Mouse (Mus musculus): ENCODE data around the gene Irak1. TPM values are rescaled to one million over a fixed set of nuclear protein-coding genes. Genes with fewer than 3 reads are reported as not detected.
A peak's percentile ranks its signal among the peaks of the same experiment; 100 is the strongest.

Gene Irak1
- polyA plus RNA-seq, 1 experiment = 159 TPM

DNA sequence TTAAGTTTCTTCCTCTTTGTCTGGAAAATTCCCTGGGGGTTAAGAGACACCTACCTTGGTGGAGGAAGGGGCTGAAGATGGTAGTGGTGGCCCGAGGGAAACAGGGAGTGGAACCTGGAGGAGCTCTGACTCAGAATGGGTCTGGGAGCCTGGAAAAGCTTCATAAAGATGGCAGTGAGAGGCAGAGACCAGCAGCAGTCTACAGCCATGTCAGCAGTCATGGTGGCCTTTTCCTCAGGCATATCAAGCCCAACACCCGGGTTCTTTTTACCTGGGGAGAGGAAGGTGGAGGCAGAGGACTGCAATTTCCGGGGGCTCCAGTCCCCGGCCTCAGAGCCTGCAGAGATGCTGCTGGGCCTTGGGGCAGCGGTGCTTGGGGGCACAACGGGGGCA, 927 bp downstream of the Irak1 start:
- peaks cover 8% of the 10 kb centered on the region; the same call in 1 of the 2 replicates for H3K4me1 ChIP-seq (ENCODE audit: control insufficient read depth, insufficient read depth, insufficient read length)
- DNase-seq (ENCODE audit: low read depth in 1 of 2, low spot score in 2 of 2) = no peak
- H3K27ac ChIP-seq (ENCODE audit: insufficient read depth, low read length) = no peak overlapping the region
- H3K27me3 ChIP-seq (ENCODE audit: control insufficient read depth, insufficient read depth, low read length) = no peaks in the 10 kb centered on the region
- 27% methylated on average over 4 of the region's 6 CpGs for WGBS
- H3K36me3 ChIP-seq (ENCODE audit: control insufficient read depth, insufficient read depth, low read length) = peaks cover 12% of the 10 kb centered on the region
- H3K4me3 ChIP-seq (ENCODE audit: extremely low read depth, insufficient read depth, insufficient read length) = peak overlapping the region; percentile 62
- no peak for TF ChIP-seq POLR2A (IDR thresholded peaks at IDR 0.05; ENCODE audit: low read depth, low read length)
- no peak for TF ChIP-seq CTCF (IDR thresholded peaks at IDR 0.05; ENCODE audit: extremely low read depth, insufficient read depth, insufficient read length, insufficient replicate concordance)

DNA sequence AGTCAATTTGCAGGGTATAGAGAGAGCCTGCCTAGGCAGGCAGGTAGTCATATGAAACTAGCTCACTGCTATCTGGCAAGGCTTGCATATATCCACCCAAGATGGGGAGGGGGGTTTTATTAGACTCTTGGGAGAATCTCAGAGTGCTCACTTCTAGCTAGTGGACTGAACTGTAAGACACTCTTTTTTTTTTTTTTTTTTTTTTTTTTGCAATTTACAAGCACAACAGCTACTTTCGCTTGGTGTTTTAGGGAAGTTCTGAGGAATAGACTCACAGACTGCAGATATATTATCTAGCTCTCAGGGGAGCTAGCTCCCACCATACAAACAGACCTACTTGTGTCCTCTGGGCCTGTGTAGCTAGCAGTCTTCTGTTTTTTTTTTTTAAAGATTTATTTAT, 9.1 kb downstream of the Irak1 start:
- TF ChIP-seq CTCF (IDR thresholded peaks at IDR 0.05; ENCODE audit: extremely low read depth, insufficient read depth, insufficient read length, insufficient replicate concordance) = no peak
- no peak overlapping the region for H3K27ac ChIP-seq (ENCODE audit: insufficient read depth, low read length)
- H3K36me3 ChIP-seq (ENCODE audit: control insufficient read depth, insufficient read depth, low read length) = peaks cover 11% of the 10 kb centered on the region
- no peak for DNase-seq (ENCODE audit: low read depth in 1 of 2, low spot score in 2 of 2)
- H3K4me1 ChIP-seq (ENCODE audit: control insufficient read depth, insufficient read depth, insufficient read length) = no peaks in the 10 kb centered on the region
- H3K4me3 ChIP-seq (ENCODE audit: extremely low read depth, insufficient read depth, insufficient read length) = no peak overlapping the region
- 68% methylated on average over 1 of the region's 1 CpGs for WGBS
- no peaks in the 10 kb centered on the region for H3K27me3 ChIP-seq (ENCODE audit: control insufficient read depth, insufficient read depth, low read length)

DNA sequence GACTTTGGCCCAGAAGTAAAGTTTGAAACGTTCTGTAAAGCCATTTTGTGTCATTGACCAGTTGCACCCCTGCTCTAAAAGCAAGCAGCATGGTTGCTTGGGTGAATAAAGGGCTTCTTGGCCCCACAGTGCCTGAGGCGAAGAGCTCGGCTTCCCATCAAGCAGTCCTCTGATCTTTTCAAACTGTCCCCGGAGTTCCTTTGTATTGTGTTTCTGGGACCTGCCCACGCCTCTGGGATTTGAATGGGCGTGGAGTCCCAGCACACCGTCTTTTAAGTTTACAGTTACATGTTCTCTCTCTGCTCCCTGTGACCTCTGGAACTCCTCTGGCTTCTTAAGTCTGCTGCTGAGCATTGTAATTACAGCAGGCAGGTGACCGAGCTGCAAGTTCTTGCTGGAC, 15.7 kb downstream of the Irak1 start:
- WGBS = 79% methylated on average over 8 of the region's 8 CpGs
- Histone ChIP-seq H3K4me3 (ENCODE audit: extremely low read depth, insufficient read depth, insufficient read length) (no peak overlapping the region), H3K36me3 (ENCODE audit: control insufficient read depth, insufficient read depth, low read length) (no peaks in the 10 kb centered on the region), H3K4me1 (ENCODE audit: control insufficient read depth, insufficient read depth, insufficient read length) (no peaks in the 10 kb centered on the region), H3K27me3 (ENCODE audit: control insufficient read depth, insufficient read depth, low read length) (no peaks in the 10 kb centered on the region), H3K27ac (ENCODE audit: insufficient read depth, low read length) (no peak overlapping the region)
- no peak for DNase-seq (ENCODE audit: low read depth in 1 of 2, low spot score in 2 of 2)
- no peak for TF ChIP-seq CTCF (IDR thresholded peaks at IDR 0.05; ENCODE audit: extremely low read depth, insufficient read depth, insufficient read length, insufficient replicate concordance)
- TF ChIP-seq POLR2A (IDR thresholded peaks at IDR 0.05; ENCODE audit: low read depth, low read length) = no peak

DNA sequence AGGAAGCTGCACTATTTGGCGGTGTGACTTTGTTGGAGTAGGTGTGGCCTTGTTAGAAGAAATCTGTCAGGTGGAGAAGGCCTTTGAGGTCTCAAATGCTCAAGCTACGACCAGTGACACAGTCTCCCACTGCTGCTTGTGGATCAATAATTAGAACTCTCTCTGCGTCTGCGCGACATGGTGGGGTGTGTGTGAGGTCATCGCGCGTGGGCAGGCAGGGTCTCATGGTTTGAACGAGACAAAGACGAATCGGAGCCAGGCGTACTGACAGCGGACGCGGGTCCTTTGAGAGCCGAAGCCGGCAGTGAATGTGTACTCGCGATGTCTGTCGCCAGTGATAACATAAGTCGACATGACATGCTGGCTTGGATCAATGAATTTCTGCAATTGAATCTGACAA, 17.3 kb downstream of the Irak1 start:
- H3K27ac ChIP-seq (ENCODE audit: insufficient read depth, low read length) = no peak overlapping the region
- no peaks in the 10 kb centered on the region for H3K36me3 ChIP-seq (ENCODE audit: control insufficient read depth, insufficient read depth, low read length)
- no peak overlapping the region for H3K4me3 ChIP-seq (ENCODE audit: extremely low read depth, insufficient read depth, insufficient read length)
- no peaks in the 10 kb centered on the region for H3K4me1 ChIP-seq (ENCODE audit: control insufficient read depth, insufficient read depth, insufficient read length)
- 91% methylated on average over 21 of the region's 21 CpGs for WGBS
- DNase-seq (ENCODE audit: low read depth in 1 of 2, low spot score in 2 of 2) = no peak
- no peaks in the 10 kb centered on the region for H3K27me3 ChIP-seq (ENCODE audit: control insufficient read depth, insufficient read depth, low read length)
- no peak for TF ChIP-seq CTCF (IDR thresholded peaks at IDR 0.05; ENCODE audit: extremely low read depth, insufficient read depth, insufficient read length, insufficient replicate concordance)
- TF ChIP-seq POLR2A (IDR thresholded peaks at IDR 0.05; ENCODE audit: low read depth, low read length) = no peak

- TF ChIP-seq CTCF (IDR thresholded peaks at IDR 0.05; ENCODE audit: extremely low read depth, insufficient read depth, insufficient read length, insufficient replicate concordance) = no peak
- no peak for TF ChIP-seq POLR2A (IDR thresholded peaks at IDR 0.05; ENCODE audit: low read depth, low read length)
- WGBS = 50% methylated on average over 2 of the region's 2 CpGs
These were observed 20.1 kb downstream of the Irak1 start for GRCm38 (mm10) chrX:74003644-74004043.

GRCm38 (mm10) chrX:74001024-74001423, 22.7 kb downstream of the Irak1 start:
- TF ChIP-seq CTCF (IDR thresholded peaks at IDR 0.05; ENCODE audit: extremely low read depth, insufficient read depth, insufficient read length, insufficient replicate concordance) = no peak
- no peak for TF ChIP-seq POLR2A (IDR thresholded peaks at IDR 0.05; ENCODE audit: low read depth, low read length)
- Histone ChIP-seq H3K4me3 (ENCODE audit: extremely low read depth, insufficient read depth, insufficient read length) (no peak overlapping the region), H3K27me3 (ENCODE audit: control insufficient read depth, insufficient read depth, low read length) (no peaks in the 10 kb centered on the region), H3K36me3 (ENCODE audit: control insufficient read depth, insufficient read depth, low read length) (no peaks in the 10 kb centered on the region), H3K27ac (ENCODE audit: insufficient read depth, low read length) (no peak overlapping the region), H3K4me1 (ENCODE audit: control insufficient read depth, insufficient read depth, insufficient read length) (no peaks in the 10 kb centered on the region)
- WGBS = 46% methylated on average over 3 of the region's 3 CpGs
- DNase-seq (ENCODE audit: low read depth in 1 of 2, low spot score in 2 of 2) = no peak

More at GRCm38 (mm10) chrX:74003644-74004043, 20.1 kb downstream of the Irak1 start:
- H3K36me3 ChIP-seq (ENCODE audit: control insufficient read depth, insufficient read depth, low read length) = no peaks in the 10 kb centered on the region
- DNase-seq (ENCODE audit: low read depth in 1 of 2, low spot score in 2 of 2) = no peak
- no peak overlapping the region for H3K4me3 ChIP-seq (ENCODE audit: extremely low read depth, insufficient read depth, insufficient read length)
- H3K4me1 ChIP-seq (ENCODE audit: control insufficient read depth, insufficient read depth, insufficient read length) = no peaks in the 10 kb centered on the region
- no peaks in the 10 kb centered on the region for H3K27me3 ChIP-seq (ENCODE audit: control insufficient read depth, insufficient read depth, low read length)
- H3K27ac ChIP-seq (ENCODE audit: insufficient read depth, low read length) = no peak overlapping the region

DNA sequence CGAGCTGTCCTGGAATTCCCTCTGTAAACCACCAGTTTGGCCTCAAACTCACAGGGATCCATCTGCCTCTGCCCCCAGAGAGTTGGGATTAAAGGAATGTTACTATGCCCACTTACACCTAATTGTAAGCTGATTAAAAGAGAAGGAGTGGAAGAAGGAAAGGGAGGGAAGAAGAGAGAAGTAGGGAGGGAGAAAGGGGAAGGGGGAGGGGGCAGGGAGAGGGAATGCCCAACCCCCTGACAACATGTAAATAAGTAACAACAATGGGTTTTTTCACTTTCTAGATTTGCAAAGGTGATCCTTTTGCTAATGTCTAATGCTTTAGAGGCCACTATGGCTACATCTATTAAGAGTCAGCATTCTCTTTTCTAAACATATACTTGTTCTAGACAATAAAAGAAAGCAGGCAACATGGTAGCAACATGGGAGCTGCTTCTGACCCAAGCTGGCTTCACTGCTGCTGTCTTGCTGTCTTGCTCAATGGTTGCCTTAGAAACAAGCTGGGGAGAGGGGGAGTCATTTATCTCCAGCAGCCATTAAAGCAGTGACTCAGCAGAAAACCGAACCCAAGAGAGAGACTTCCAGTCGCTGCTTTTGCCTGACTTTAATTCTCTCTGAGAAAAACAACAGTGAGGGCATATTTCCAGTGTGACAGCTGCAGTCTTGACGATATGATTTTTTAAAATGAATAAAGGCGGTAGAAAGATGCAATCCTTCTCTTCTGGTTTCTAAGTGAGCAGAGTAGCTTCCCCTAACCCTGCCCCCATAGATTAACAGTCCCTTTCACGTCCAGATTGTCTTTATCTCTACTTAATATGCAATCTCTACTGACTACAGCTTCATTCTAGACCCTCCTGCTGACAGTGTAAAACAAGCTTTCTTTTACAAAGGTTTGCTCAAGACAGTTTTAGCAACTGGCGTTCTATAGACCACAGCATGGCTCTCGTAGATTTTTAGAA, 24.5 kb downstream of the Irak1 start:
- H3K4me1 ChIP-seq (ENCODE audit: control insufficient read depth, insufficient read depth, insufficient read length) = no peaks in the 10 kb centered on the region
- H3K36me3 ChIP-seq (ENCODE audit: control insufficient read depth, insufficient read depth, low read length) = no peaks in the 10 kb centered on the region
- 37% methylated on average over 8 of the region's 8 CpGs for WGBS
- DNase-seq (ENCODE audit: low read depth in 1 of 2, low spot score in 2 of 2) = no peak
- H3K4me3 ChIP-seq (ENCODE audit: extremely low read depth, insufficient read depth, insufficient read length) = no peak overlapping the region
- no peak for TF ChIP-seq CTCF (IDR thresholded peaks at IDR 0.05; ENCODE audit: extremely low read depth, insufficient read depth, insufficient read length, insufficient replicate concordance)
- no peak for TF ChIP-seq POLR2A (IDR thresholded peaks at IDR 0.05; ENCODE audit: low read depth, low read length)
- no peaks in the 10 kb centered on the region for H3K27me3 ChIP-seq (ENCODE audit: control insufficient read depth, insufficient read depth, low read length)
- H3K27ac ChIP-seq (ENCODE audit: insufficient read depth, low read length) = no peak overlapping the region; the same call in 1 of the 2 replicates

Data from spleen, adult 2 months (tissue).